Mouse (Mus musculus) ovary, adult 18-20 months (tissue): ENCODE data around the gene Gm20605.

ENCODE experiments used
- DNase-seq: peaks from one replicate; pipeline ENCODE4 v3.0.0; 2022; ENCODE audit warnings: low spot score, mixed read lengths

Gene Gm20605

GRCm38 (mm10) chr5:137652474-137652873 is 23.5 kb downstream of the Gm20605 start:
- DNase-seq, result no peak

GRCm38 (mm10) chr5:137653366-137653765 is 24.4 kb downstream of the Gm20605 start:
- no peak for DNase-seq

- no peak for DNase-seq
These were observed 25.8 kb downstream of the Gm20605 start for GRCm38 (mm10) chr5:137654746-137655145.

- peak; percentile 64 for DNase-seq
These were observed 28.0 kb downstream of the Gm20605 start for GRCm38 (mm10) chr5:137656977-137657376.

GRCm38 (mm10) chr5:137660064-137660688 is 31.2 kb downstream of the Gm20605 start:
- peak; percentile 56 for DNase-seq

- DNase-seq, result no peak
These were observed 34.1 kb downstream of the Gm20605 start for GRCm38 (mm10) chr5:137663057-137663456.

GRCm38 (mm10) chr5:137668971-137669370 is 40.0 kb downstream of the Gm20605 start:
- no peak for DNase-seq

GRCm38 (mm10) chr5:137670240-137670639 is 41.3 kb downstream of the Gm20605 start:
- no peak for DNase-seq

GRCm38 (mm10) chr5:137671443-137672240 is 42.7 kb downstream of the Gm20605 start:
- peak; percentile 85 for DNase-seq

- DNase-seq, result no peak
These were observed 43.4 kb downstream of the Gm20605 start for GRCm38 (mm10) chr5:137672361-137672760.

- no peak for DNase-seq
These were observed 44.0 kb downstream of the Gm20605 start for GRCm38 (mm10) chr5:137673015-137673414.

GRCm38 (mm10) chr5:137674786-137675185 is 45.8 kb downstream of the Gm20605 start:
- no peak for DNase-seq

GRCm38 (mm10) chr5:137677859-137678258 is 48.9 kb downstream of the Gm20605 start:
- DNase-seq, result no peak

GRCm38 (mm10) chr5:137678736-137679135 is 49.8 kb downstream of the Gm20605 start:
- DNase-seq, result no peak

- DNase-seq, result no peak
These were observed 50.8 kb downstream of the Gm20605 start for GRCm38 (mm10) chr5:137679726-137680125.

- DNase-seq, result no peak
These were observed 53.6 kb downstream of the Gm20605 start for GRCm38 (mm10) chr5:137682526-137682925.

- DNase-seq, result no peak
These were observed 54.7 kb downstream of the Gm20605 start for GRCm38 (mm10) chr5:137683388-137684293.

- peak; percentile 99 for DNase-seq
These were observed 55.5 kb downstream of the Gm20605 start, which contains the start of gene Agfg2 for GRCm38 (mm10) chr5:137684294-137685123. Agfg2 (minus strand) TSS chr5:137684726.

- DNase-seq, result no peak
These were observed 56.7 kb downstream of the Gm20605 start for GRCm38 (mm10) chr5:137685653-137686052.

GRCm38 (mm10) chr5:137686127-137686790 is 57.3 kb downstream of the Gm20605 start:
- no peak for DNase-seq

GRCm38 (mm10) chr5:137689974-137690373 is 61.0 kb downstream of the Gm20605 start:
- DNase-seq, result no peak
